Mouse (Mus musculus) 3T3-L1 (cell line): ENCODE results near the gene Lrp10.

Experiments
- DNase-seq: peaks from one replicate; pipeline ENCODE4 v3.0.0-alpha.2; 2015; ENCODE audit warnings: low read depth, low spot score

The Lrp10 gene

DNA sequence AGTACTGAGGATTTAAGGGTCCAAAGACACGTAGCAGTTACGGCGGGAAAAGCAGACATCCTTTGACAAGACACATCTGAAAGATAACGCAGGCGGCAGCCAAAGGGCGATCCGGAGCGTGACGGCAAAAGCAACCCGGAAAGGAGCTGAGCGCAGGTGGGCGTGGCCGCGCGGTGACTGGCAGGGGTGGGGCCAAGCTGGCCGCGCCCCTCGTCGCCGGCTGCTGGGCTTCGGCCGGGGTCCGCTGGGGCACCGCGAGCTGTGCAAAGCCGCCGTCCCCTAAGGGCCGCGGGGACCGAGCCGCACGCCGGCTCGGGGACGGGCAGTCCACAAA is at the start of gene Lrp10:
Gene Lrp10 (plus strand): TSS at position 179 of the 334 bp plus-strand sequence.
- peak; percentile 79 for DNase-seq

DNA sequence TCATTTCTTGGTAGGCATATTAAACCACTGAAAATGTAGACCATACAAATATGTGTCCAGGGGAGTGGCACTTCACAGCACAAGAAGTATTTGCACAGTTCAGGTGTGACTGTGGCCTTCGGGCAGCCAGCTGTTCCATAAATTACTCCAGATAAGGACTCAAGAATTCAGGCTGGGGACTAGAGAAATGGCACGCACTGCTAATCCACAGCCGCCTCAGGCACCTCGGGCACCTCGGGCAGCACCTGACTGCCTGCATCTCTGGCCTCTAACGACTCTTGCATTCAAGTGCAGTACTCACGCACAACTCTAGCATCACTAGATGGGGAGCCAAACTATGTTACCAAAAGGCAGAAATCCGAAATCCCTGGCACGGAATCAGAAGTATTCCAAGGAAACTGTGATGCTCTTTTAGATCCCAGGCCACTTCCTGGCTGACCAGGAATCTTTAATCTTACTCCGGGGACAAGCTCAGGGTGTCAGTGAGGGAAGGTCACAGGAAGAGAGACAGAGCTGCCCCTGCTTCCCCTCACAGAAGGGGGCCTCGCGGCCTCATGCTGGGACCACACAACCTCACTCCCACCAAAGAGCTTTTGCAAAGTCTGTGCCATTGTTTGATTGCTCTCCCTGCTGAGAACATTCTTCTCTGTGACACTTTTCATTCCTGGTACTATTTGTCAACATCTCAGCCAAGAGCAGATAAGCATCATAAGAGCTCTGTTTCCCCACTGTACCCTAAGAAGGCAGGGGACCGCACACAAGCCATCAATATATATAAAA is 48.5 kb upstream of the Lrp10 start:
- DNase-seq = no peak

DNA sequence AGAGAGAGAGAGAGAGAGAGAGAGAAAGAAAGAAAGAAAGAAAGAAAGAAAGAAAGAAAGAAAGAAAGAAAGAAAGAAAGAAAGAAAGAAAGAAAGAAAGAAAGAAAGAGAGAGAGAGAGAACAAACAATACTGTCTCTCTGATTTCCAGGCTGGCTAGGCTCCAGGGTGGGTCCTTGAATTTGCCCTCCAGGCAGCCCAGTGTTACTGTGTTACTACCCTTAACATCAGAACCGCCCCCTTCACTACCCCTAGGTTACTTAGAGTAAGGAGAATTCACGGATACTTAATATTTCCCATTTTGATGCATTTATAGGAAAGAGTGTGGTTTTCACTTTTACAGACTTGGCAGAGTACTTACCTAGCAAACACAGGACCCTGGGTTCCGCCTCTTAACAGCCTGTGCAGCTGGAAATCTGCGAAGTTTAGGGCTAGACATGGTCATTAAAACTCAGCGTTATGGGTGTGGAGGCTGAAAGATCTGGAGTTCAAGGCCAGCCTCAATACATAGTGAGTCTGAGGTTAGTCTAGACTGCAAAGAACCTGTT is 47.6 kb upstream of the Lrp10 start:
- no peak for DNase-seq

DNA sequence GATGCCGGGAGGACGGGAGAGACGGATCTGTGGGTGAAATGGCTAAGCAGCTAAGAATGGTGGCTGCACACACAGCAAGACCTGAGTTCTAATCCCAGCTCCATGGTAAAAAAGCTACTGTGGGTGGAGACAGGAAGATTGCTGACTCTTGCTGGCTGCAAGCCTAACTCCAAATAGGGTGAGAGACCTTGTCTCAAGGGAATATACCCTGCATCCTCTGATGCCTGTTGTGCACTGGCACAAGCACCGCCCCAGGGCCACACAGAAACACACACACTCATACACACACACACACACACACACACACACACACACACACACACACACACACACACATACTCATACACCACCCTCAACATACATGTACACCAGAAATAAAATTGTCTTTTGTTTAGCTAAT is 47.1 kb upstream of the Lrp10 start:
- DNase-seq = no peak

DNA sequence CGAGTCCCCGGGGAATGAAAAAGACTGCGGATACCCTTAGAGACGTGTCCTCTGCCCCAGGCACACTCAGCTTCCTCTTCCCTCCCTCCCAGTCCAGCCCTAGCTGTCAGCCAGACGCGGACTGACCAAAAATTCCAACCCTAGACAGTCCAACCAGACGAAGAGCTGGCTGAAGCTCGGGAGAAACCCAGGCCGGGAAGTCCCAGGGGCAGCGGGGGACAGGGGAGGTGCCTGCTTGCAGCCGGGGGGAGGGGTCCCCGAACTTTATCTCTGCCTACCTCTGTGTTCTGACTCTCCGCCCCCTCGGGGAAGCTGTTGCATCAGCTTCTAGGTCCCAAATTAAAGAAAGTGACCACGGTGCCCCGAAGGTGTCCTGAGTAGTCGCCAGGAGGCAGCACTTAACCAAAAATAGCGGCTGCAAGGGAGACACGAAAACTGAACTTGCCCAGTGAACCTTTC is 46.3 kb upstream of the Lrp10 start, which contains the start of gene Slc7a7:
Gene Slc7a7 (minus strand): TSS at position 158 of the 459 bp plus-strand sequence.
- no peak for DNase-seq

DNA sequence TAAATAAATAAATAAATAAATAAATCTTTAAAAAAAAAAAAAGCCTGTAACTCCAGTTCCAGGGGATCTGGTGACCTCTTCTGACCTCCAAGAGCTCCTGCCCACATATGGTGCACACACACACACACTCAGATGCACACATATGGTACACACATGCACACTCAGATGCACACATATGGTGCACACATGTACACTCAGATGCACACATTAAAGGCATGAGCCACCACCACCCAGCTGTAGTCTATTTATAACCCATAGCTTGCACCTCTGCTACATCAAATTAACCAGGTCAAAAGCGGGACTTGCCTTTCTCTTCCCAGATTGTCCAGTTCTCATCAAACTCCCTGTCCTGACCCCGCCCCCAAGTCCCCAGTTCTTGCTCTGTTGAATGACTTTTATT is 42.9 kb upstream of the Lrp10 start:
- DNase-seq = no peak

DNA sequence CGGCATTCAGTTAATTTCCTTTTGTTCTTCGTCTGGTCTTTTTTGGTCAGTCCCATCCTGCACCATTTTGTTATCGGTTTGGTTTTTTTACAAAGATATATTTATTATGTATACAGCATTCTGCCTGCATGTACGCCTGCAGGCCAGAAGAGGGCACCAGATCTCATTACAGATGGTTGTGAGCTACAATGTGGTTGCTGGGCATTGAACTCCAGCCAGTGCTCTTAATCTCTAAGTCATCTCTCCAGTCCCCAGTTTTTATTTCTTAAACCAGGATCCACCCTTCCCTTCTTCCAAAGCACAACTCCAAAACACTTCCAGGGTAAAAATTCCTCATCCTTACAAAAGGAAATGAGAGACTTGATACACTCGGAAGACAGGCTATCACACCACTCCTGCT is 40.5 kb upstream of the Lrp10 start:
- DNase-seq = peak; percentile 65

DNA sequence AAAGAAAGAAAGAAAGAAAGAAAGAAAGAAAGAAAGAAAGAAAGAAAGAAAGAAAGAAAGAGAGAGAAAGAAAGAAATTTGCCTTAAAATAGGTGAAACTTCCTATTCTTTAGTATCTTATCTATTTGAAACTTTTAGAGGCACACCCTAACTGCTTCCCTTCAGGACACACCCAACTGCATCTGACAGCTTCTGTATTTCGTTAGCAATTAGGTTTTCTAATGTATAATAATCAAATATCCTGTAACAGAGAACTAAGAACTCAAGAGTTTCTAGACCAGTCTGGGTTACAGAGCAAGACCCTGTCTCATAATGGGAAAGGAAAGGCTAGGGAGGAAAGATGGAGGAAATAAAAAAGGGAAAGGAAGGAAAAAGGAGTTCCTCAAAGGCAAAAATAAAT is 39.3 kb upstream of the Lrp10 start:
- DNase-seq = no peak

DNA sequence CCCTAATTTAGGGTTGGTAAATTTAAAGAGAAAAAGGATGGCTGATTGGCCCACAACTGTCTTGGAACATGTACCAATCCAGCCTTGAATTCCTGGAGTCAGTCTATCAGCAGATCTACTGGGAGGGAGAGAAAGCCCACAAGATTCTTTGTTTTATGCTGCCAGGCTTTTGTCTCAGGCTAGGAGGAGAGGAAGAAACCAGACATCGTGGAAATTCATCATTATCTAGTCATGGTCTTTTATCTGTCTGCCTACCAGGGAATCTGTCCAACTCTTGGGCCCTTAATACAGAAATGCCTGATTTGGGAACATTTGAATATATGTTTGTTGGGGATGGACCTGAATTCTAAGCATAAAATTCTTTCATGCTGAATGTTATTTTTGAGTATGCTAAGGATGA is 38.4 kb upstream of the Lrp10 start:
- no peak for DNase-seq

DNA sequence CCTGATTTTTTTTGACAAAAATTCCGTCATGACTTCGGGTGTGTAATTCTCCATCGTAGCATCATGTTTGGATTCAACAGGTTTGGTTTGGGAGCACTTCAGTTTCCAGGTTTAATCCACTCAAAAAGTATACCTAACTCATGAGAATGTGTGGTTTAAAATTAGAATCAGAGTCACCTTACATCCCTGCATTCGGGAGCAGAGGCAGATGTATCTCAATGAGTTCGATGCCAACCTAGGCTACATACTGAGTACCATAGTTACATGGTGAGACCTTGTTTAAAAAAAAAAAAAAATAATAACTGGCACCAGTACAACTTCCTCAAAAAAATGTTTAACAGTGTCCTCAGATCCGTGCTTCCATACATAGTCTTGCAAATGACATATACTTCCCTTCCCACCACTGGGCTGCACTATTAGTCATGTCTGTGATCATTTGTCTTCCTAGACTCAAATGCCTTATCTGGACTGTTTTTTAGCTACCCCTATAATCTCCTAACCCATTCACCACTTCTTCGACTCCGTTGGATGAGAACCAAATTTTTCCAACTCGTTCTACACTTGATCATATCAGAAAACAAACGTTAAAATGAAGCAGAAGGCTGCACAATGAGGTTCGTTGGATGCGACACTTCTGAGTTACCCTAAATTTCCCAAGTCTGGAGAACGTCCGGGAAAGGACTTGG is 37.8 kb upstream of the Lrp10 start:
- peak; percentile 58 for DNase-seq

DNA sequence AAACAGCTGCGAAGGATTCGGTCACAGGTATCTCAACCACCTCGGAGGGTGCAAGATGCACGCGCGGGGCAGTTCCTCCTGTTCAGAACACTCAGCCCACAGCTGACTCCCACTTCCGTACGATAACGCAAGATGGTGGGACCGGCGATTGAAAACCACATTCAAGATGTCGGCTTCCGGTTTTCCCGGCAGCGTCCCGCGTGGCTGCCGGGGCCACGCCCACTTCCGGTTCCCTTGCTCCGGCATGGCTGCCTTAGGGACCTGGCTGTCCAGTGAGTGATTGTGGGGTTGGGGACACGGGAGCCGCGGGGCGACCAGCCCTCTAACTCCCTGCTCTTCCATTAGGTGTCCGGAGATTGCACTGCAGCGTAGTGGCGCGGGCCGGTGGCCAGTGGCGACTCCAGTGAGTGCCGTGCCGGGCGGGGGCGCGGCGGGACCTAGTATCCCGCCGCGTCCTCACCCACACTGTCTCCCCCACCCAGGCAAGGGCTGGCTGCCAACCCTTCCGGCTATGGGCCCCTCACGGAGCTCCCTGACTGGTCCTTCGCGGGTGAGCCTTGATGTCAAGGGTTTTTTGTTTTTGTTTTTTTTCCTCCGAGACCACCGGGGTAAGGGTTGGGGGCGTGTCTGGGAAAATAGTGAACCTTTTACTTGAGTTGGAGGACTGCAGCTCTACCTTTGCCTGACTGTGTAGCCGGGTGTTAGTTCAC is 37.1 kb upstream of the Lrp10 start, which contains the start of gene Mrpl52:
Gene Mrpl52 (plus strand): TSS at position 221 of the 710 bp plus-strand sequence.
- DNase-seq = peak; percentile 91

DNA sequence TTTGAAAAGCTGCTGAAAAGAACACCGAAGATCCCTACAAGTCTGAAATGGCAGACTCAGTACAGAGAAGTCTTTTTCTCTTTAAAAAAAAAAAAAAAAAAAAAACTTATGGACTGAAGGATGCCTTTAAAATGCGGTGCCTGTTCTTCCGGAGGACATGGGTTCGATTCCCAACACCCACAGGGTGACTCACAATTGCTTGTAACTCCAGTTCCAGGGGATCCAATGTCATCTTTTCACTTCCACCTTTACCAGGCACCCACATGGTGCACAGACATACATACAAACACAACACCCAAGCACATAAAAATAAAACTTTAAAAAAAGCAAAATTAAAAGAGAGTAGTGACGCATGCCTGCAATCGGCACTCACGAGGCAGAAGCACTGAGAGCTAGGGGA is 36.2 kb upstream of the Lrp10 start:
- peak; percentile 60 for DNase-seq

DNA sequence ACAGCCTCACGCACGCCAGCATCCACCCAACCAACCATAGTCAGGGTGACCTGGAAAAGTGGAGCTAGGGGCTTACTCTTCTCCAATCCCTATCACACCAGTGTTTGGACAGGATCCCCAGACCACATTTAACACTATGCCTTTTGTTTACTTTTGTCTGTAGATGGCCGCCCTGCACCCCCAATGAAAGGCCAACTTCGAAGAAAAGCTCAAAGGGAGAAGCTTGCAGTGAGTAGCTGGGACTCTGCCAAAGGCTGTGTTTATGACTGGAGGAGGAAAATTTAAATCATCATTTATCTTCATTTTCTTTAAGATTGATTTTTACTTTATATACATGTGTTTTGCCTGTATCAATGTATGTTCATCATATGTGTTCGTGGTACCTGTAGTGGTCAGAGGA is 35.5 kb upstream of the Lrp10 start:
- DNase-seq = no peak

DNA sequence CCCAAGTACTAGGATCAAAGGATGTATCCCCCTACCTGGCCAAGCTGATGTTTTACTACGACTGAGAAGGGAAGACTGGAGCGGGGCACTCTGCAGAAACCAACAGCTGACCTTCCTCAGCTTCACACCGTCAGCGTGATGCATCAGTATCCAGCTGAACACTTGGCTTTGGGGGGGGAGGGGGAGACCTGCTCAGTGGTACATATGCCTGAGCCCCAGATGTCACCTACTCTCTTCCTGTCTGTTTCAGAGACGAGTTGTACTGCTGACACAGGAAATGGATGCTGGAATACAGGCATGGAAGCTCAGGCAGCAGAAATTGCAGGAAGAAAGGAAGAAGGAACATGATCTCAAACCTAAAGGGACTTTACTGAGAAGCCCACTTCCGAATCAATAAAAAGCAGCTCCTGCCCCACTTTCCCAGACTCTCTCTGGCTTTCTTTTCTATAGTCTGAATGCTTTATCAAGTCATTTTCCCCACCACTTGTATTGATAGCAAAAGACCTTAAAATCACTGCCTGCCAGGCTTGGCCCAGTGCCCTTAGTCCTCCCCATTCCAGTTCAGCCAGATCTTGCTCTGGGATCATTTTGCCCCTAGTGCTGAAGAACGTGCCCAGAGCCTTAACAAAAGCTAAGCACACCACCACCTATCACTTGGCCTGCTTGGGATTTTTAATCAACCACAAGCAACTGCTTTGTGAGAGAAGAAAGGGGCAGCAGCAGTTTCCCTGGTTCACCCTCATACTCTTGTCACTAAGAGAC is 34.4 kb upstream of the Lrp10 start:
- peak; percentile 34 for DNase-seq

DNA sequence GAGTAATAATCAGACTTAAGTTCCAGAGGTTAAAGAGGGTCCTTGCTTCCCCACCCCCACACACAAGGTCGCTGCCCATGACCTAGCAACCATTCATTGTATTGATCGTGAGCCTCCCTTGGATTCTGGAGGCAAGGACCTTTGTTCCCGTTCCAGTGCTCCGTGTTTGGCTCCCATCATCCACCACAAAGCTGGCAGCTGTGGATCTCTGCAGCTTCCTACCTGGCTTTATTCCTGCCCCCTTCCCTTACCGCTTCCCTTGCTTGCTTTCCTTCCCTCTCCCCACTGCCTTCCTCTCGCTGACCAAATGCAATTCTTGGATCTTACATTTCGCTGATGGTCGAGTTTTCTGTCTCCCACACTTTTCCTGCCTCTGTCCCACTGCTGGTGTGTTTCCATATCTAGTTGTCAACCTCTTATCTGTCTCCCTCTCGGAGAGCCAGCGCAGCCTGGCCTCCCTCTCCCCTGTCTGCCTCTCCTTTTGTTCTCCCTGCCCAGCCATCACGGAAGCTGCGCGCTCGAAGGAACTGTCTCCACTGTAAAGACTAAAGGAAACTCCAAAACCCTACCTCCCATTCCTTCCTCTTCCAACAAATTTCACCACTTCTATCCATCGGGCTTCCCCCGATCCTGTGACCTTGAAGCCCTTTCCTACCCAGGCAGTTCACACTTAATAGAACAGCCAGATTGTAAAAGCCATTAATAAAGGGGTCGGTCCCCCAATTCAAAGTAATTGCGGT is 33.4 kb upstream of the Lrp10 start:
- no peak for DNase-seq

DNA sequence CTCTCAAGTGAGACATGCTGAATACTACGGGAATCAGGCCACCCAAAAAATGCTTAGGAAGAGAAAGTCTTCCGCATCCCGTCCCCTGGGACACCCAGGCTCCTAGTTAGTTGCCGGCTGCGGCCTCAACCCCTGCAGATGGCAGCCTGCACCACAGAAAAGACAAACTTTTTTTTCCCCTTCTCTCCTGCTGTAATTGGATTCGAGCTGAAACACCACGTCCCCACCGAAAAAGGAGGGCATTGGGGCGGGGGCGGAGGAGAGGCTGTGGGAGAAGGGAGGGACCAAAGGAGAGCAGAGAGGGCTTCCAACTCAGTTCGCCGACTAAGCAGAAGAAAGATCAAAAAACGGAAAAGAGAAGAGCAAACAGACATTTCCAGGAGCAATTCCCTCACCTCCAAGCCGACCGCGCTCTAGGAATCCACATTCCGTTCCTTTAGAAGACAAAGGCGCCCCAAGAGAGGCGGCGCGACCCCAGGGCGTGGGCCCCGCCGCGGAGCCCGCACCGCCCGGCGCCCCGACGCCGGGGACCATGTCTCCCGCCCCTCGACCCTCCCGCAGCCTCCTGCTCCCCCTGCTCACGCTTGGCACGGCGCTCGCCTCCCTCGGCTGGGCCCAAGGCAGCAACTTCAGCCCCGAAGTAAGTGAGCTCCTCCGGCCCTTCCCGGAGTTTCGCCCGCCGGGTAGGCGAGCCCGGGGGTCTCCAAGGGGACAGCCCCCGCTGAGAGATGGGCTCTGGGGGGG is 32.4 kb upstream of the Lrp10 start, which contains the start of gene Mmp14:
Gene Mmp14 (plus strand): TSS at position 279 of the 744 bp plus-strand sequence.
- DNase-seq = peak; percentile 92

DNA sequence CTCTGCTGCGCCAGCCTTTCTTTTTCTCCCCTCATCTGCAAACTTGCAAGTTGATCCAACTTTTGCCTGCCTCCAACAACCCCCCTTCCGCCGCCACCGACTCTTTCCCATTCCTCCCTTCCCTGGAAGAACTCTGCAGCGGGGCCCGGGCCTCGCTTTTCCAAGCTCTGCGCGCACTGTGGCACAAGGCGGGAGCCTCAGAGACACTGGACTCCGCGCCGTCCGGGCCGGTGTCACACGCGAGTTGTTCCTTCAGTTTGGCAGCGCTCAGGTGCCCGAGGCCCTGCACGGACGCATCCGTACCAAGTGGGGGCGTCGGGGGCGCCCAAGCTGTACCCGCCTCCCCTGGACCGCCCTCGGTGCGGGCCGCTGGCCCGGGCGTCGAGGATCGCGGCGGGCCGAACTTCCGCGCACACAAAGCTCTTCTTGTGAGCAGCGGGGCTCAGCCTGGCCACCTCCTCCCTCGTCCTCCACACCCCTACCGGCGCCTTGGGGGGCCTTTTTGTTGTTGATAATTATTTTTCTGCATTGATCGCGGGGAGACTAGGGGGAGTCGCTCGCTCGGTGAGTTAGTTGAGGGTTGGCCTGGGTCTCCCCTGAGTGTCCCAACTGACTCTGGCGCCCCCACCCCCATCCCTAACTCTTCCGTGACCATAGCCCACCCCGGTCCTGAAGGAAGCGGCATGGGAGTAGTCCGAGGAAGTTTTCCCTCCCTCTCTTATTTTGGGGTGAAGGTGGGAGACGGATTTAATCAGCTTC is 31.7 kb upstream of the Lrp10 start:
- peak; percentile 57 for DNase-seq

DNA sequence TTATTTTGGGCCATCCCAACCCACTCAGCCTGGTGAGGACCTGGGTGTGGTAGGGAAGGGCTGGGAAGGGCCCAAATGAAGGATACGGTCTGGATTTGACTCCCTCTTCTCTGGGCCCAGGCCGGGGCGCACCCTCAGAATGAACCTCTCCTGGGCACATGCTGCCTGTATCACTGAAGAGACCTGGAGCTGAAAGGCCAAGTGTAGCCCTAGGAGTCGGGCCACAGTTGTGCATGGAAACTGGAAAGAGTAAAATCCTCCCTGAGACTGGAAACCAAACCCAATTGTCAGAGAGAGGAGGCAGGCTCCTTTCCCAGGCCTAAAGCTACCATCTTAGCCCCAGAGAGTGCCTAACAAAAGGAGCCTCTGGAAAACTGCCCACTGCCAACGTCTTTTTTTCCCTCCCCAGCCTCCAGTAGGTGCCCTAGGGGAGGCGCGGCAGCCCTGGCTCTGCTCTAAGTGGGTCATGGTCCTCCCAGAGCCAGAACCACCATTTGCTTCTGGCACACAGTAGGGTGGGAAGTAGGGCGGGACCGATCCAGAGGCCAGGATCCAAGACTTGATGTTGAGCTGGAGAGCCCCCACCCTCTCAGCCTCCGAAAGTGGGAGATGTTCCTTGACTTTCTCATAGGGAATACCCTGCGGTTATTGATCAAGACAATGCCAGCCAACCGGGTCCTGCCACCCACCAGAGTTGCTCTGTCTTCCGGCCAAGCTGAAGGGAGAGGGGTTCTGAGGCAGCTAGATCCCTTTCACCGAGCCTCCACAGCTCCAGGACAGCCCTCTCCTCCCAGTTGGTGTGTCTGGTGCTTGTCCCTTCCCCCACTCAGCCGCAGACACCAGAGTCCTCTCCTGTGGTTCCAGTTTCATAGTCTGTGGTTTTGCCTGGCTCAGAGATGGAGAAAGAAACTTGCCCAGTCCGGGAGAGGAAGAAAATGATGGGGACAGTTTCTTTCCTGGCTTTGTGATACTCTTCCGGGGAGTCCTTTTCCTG is 30.8 kb upstream of the Lrp10 start:
- peak; percentile 76 for DNase-seq
